Mouse (Mus musculus) hindbrain, embryonic 11.5 days (tissue): ENCODE measurements at regions not wholly inside any gene's neighbourhood (a gene's known extent, or its start where the extent isn't known, plus 50 kb on each side); places are given as distances from the start of the nearest gene placed in this dataset.
A peak's percentile ranks its signal among the peaks of the same experiment; 100 is the strongest.

Experiments used
- ATAC-seq: fragments of 200-750 bp; cut with Nextera tagmentation; 2 replicates; pipeline ENCODE4 v1.8.0; 2017; ENCODE audit warnings: mild to moderate bottlenecking, moderate TSS enrichment, moderate library complexity; ENCODE audit not compliant: low FRiP score
- DNase-seq: peaks from one replicate; pipeline ENCODE4 v3.0.0-alpha.2; 2015; ENCODE audit warnings: low spot score
- H3K27ac ChIP-seq: fragments of 300-500 bp; sonication (generic); 2 replicates; pipeline ENCODE4 v1.5.1; 2014; ENCODE audit warnings: mild to moderate bottlenecking, low read depth, low read length
- H3K27me3 ChIP-seq: fragments of 300-500 bp; sonication (generic); 2 replicates; pipeline ENCODE4 v1.6.1; 2014; ENCODE audit warnings: mild to moderate bottlenecking, low read length, moderate library complexity, mixed read lengths; ENCODE audit not compliant: control insufficient read depth, insufficient read depth
- H3K36me3 ChIP-seq: fragments of 300-500 bp; sonication (generic); 2 replicates; pipeline ENCODE4 v1.6.1; 2014; ENCODE audit warnings: mild to moderate bottlenecking, low read length, moderate library complexity, mixed read lengths; ENCODE audit not compliant: control insufficient read depth, insufficient read depth
- H3K4me1 ChIP-seq: fragments of 300-500 bp; sonication (generic); replicated peaks from 2 replicates; pipeline ENCODE4 v1.6.1; 2014; ENCODE audit warnings: low read length, mixed read lengths; ENCODE audit not compliant: control insufficient read depth, insufficient read depth
- H3K4me2 ChIP-seq: fragments of 300-500 bp; sonication (generic); replicated peaks from 2 replicates; pipeline ENCODE4 v1.6.1; 2014; ENCODE audit warnings: mild to moderate bottlenecking, low read depth, low read length
- H3K4me3 ChIP-seq: fragments of 300-500 bp; sonication (generic); 2 replicates; pipeline ENCODE4 v1.5.1; 2014; ENCODE audit warnings: low read depth, low read length
- H3K9ac ChIP-seq: fragments of 300-500 bp; sonication (generic); 2 replicates; pipeline ENCODE4 v1.6.1; 2014; ENCODE audit warnings: low read depth, low read length
- H3K9me3 ChIP-seq: fragments of 300-500 bp; sonication (generic); 2 replicates; pipeline ENCODE4 v1.6.1; 2016; ENCODE audit warnings: low read length; ENCODE audit not compliant: control insufficient read depth
- WGBS: fragments of 180-500 bp; shearing (Covaris S2); extraction: QIAGEN DNeasy Blood & Tissue Kit; methylation state at CpG from one replicate; pipeline ENCODE4 v1.1.7; 2014; 5-methylcytosine and 5-hydroxymethylcytosine counted together

DNA sequence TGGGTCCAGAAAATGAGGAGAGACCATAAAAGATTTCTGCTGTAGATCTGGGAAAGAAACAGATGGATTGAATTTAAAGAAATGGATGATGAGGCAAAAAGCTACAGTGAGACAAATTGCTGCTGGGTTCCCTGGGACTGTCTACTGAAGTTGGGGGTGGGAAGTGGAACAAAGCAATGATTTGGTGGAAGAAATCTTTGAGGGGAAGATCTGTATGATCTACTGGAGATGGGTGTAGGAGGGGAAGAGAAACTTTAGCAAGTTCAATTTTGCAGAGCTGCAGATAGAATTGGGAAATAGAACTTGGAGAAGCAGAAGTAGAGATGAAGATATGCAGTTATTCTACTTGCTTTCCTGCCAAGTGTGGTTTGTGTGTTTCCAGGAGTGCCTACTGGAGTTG lies 5478.8 kb downstream of the 9330182O14Rik start:
- Histone ChIP-seq H3K4me2 (no peak overlapping the region), H3K4me3 (no peak overlapping the region), H3K9me3 (no peaks in the 10 kb centered on the region), H3K9ac (no peak overlapping the region), H3K36me3 (no peaks in the 10 kb centered on the region), H3K4me1 (no peaks in the 10 kb centered on the region), H3K27me3 (no peaks in the 10 kb centered on the region), H3K27ac (no peak overlapping the region)
- DNase-seq (no peak), ATAC-seq (no peak)

DNA sequence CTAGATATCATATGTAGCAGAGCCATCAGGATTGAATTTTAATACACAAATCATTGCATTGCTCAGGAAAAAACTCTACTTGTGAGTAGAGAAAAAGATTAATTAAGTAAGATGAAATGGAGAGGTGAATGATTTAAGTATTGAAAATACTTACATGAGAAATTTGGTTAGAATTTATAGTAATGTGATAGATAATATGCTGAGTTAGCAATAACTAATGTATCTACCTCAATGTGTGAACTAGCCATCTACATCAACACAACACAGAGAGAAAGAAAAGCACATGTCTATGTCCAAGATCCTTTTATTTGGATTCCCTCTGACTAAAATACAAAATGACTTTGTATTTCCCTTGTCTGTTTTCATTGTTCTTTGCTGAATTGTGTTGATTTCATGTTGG lies 5512.1 kb downstream of the 9330182O14Rik start:
- ATAC-seq (no peak), DNase-seq (no peak)
- Histone ChIP-seq H3K4me2 (no peak overlapping the region), H3K9me3 (no peaks in the 10 kb centered on the region), H3K27me3 (no peaks in the 10 kb centered on the region), H3K4me1 (no peaks in the 10 kb centered on the region), H3K9ac (no peak overlapping the region), H3K36me3 (no peaks in the 10 kb centered on the region), H3K4me3 (no peak overlapping the region), H3K27ac (no peak overlapping the region)

DNA sequence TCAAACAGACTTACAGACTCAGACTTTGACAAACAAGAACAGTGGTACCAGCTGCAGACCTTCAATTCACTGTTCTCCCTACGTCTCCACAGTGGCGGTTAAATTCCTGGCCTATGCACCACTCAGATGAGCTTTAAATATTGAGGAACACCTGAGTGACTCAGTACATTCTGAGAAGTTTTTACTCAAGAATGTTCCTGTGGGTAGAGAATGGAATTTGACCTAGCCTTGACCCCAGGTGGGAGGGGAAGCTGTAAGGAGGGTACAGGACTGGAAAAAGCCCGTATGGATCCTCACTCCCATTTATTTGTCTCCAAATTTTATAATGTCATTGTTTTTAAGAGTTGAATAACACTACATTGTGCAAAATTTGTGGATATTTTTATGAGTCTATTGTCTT lies 5529.4 kb downstream of the 9330182O14Rik start:
- H3K4me3 ChIP-seq, result no peak overlapping the region
- H3K36me3 ChIP-seq, result no peaks in the 10 kb centered on the region
- WGBS, result 79% methylated on average over 3 of the region's 3 CpGs
- ATAC-seq (no peak), DNase-seq (no peak)
- H3K4me2 ChIP-seq, result no peak overlapping the region
- no peaks in the 10 kb centered on the region for H3K4me1 ChIP-seq
- no peak overlapping the region for H3K27ac ChIP-seq
- H3K9me3 ChIP-seq, result no peaks in the 10 kb centered on the region
- H3K27me3 ChIP-seq, result no peaks in the 10 kb centered on the region
- H3K9ac ChIP-seq, result no peak overlapping the region

DNA sequence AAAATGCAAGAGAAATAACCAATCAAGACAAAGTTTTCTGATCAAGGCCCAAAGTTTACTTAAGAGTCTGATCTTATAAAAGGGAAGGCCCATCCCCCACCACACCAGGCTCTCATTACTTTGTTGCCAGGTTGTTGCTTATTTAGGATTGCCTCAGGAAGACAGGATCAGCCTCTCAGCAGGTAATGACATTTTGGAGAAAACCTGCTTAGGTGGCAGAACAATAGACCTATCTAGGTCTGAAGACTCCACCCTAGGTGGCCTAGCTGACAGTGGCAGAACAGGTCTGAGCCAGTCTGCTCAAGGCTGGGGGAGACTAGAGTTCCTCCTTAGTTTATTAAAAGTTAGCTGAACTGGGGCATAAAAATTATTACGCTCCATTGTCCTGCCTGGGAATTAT lies 5555.3 kb downstream of the 9330182O14Rik start:
- no peak overlapping the region for H3K4me3 ChIP-seq
- H3K27me3 ChIP-seq, result no peaks in the 10 kb centered on the region
- no peak for ATAC-seq
- no peak overlapping the region for H3K9ac ChIP-seq
- no peaks in the 10 kb centered on the region for H3K4me1 ChIP-seq
- no peak overlapping the region for H3K27ac ChIP-seq
- H3K36me3 ChIP-seq, result no peaks in the 10 kb centered on the region
- no peak overlapping the region for H3K4me2 ChIP-seq
- whole genome bisulfite sequencing, result 96% methylated on average over 1 of the region's 1 CpGs
- no peaks in the 10 kb centered on the region for H3K9me3 ChIP-seq
- no peak for DNase-seq

DNA sequence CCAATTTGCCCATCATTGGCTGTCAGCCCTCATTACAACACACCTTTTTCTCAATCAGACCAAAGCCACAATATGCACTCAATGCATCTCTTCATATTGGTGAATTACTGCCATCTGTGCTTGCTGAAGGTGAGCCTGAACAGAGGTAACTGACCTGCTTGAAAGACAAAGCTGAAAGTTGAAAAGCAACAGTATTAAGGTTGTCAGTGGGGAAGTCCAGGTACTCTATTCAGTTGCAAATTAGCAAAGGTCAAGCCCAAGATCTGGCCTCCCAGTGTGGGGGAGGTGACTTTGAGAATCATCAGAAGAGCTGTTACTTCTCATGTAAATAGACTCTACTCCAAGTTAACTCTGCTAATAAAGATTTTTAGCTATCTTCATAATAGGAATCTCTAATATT lies 5555.9 kb downstream of the 9330182O14Rik start:
- Histone ChIP-seq H3K36me3 (no peaks in the 10 kb centered on the region), H3K27ac (no peak overlapping the region), H3K4me1 (no peaks in the 10 kb centered on the region), H3K9ac (no peak overlapping the region), H3K27me3 (no peaks in the 10 kb centered on the region), H3K4me3 (no peak overlapping the region), H3K9me3 (no peaks in the 10 kb centered on the region), H3K4me2 (no peak overlapping the region)
- ATAC-seq, result no peak
- no peak for DNase-seq

- Histone ChIP-seq H3K4me3 (no peak overlapping the region), H3K4me2 (no peak overlapping the region), H3K9me3 (no peaks in the 10 kb centered on the region), H3K27ac (no peak overlapping the region), H3K9ac (no peak overlapping the region), H3K4me1 (no peaks in the 10 kb centered on the region), H3K27me3 (no peaks in the 10 kb centered on the region), H3K36me3 (no peaks in the 10 kb centered on the region)
- ATAC-seq (no peak), DNase-seq (no peak)
- 55% methylated on average over 2 of the region's 2 CpGs for WGBS
Measured at GRCm38 (mm10) chr15:45711109-45711508, 5576.9 kb downstream of the 9330182O14Rik start.

DNA sequence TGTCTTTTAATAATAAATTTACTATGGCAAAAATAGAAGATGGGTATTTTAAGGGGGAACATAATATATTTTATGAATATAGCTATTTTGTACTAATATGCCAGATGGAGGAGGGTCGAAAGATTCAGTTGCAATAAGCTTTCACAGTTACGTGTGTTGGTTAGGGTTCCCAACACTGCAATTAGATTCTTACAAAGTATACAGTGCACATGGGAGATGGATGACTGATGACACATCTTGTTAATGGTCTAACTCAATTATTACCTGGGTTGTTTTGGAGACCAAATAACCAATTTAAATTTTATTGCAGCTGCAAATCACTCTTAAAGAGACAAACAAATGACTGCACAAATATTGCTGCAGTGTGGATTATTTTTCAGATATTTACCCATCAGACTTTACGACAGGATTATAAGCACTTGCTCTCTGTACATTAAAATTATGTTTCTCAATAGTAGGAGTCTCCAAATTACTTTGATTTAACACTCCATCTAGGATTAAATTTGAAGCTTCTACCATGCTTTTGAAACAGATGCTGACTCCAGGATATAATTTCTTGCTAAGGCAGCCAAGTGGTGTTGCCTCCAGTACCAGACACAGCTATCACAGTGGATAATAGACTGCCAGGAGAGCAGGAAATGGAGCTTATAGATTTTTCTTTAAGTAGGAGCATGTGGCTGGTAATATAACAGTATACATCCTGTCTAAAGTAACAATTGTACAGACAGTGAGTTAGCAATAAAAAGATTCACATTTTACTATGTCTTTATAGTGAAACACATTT lies 5596.4 kb downstream of the 9330182O14Rik start:
- no peak overlapping the region for H3K9ac ChIP-seq
- H3K27ac ChIP-seq, result no peak overlapping the region
- WGBS, result 79% methylated on average over 3 of the region's 3 CpGs
- H3K36me3 ChIP-seq, result no peaks in the 10 kb centered on the region
- no peak for DNase-seq
- H3K9me3 ChIP-seq, result no peaks in the 10 kb centered on the region
- H3K4me3 ChIP-seq, result no peak overlapping the region
- no peaks in the 10 kb centered on the region for H3K4me1 ChIP-seq
- no peak overlapping the region for H3K4me2 ChIP-seq
- ATAC-seq, result no peak
- no peaks in the 10 kb centered on the region for H3K27me3 ChIP-seq

DNA sequence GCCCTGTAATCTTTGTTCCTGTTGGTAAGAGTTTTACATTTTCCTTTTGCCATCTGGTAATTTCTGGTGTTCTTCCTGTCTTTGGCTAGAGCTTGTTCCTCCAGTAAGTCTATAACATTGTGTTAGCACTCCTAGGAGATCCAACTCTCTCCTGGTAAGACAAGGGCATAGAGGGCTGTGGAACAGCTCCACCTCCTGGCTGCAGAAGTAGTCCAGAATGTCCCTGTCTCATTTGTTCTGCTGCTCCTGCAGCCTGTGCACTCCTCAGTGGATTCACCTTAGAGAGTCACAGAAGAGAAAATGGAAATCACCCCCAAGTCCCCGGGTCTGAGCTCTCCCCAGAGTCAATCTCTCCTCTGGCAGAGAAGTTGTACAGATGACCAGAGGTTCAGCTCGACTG lies 5629.1 kb downstream of the 9330182O14Rik start:
- 67% methylated on average over 2 of the region's 2 CpGs for WGBS
- no peak overlapping the region for H3K9ac ChIP-seq
- DNase-seq (peak; percentile 4), ATAC-seq (no peak)
- H3K27ac ChIP-seq, result no peak overlapping the region
- no peak overlapping the region for H3K4me2 ChIP-seq
- H3K27me3 ChIP-seq, result no peaks in the 10 kb centered on the region
- no peak overlapping the region for H3K4me3 ChIP-seq
- H3K36me3 ChIP-seq, result no peaks in the 10 kb centered on the region
- H3K4me1 ChIP-seq, result no peaks in the 10 kb centered on the region
- H3K9me3 ChIP-seq, result no peaks in the 10 kb centered on the region
